Mouse (Mus musculus): ENCODE measurements around the gene Pla2g15. TPM values are rescaled to one million over a fixed set of nuclear protein-coding genes. Genes with fewer than 3 reads are reported as not detected.

Gene Pla2g15
- polyA plus RNA-seq, 1 experiment: 2.6 TPM

- under 1% methylated on average over 59 of the region's 59 CpGs for WGBS
- H3K27ac ChIP-seq (ENCODE audit: insufficient read depth, low read depth, low read length): peak within 1 kb of the TSS; percentile 14; the same call in 1 of the 2 replicates
Measured at GRCm38 (mm10) chr8:106168356-106169016, 18.3 kb downstream of the Pla2g15 start, which contains the start of gene Slc7a6. Slc7a6 (plus strand) TSS chr8:106168857.

GRCm38 (mm10) chr8:106169017-106169933, 19.1 kb downstream of the Pla2g15 start:
- peak overlapping the region; percentile 14; the same call in 1 of the 2 replicates for H3K27ac ChIP-seq (ENCODE audit: insufficient read depth, low read depth, low read length)
- H3K4me3 ChIP-seq (ENCODE audit: low read depth, low read length): peak overlapping the region; percentile 93
- under 1% methylated on average over 54 of the region's 54 CpGs for WGBS
- TF ChIP-seq CTCF (IDR thresholded peaks at IDR 0.05; ENCODE audit: extremely low read depth, insufficient read length, insufficient replicate concordance, low read depth, low read length): no peak
- no peak; the same call in 1 of the 2 replicates for TF ChIP-seq POLR2A (IDR thresholded peaks at IDR 0.05; ENCODE audit: low read depth, low read length)
- no peaks in the 10 kb centered on the region for H3K36me3 ChIP-seq (ENCODE audit: control insufficient read depth, insufficient read depth, low read length)
- H3K4me1 ChIP-seq (ENCODE audit: control insufficient read depth, insufficient read depth, insufficient read length, low read length): no peaks in the 10 kb centered on the region
- H3K27me3 ChIP-seq (ENCODE audit: control insufficient read depth, insufficient read depth, low read length): 0 out of 2 replicates have a peak, but pooled peaks cover 3% of the 10 kb centered on the region

More at GRCm38 (mm10) chr8:106168356-106169016, 18.3 kb downstream of the Pla2g15 start, which contains the start of gene Slc7a6:
- TF ChIP-seq POLR2A (IDR thresholded peaks at IDR 0.05; ENCODE audit: low read depth, low read length) (peak; percentile 53), CTCF (IDR thresholded peaks at IDR 0.05; ENCODE audit: extremely low read depth, insufficient read length, insufficient replicate concordance, low read depth, low read length) (0 out of 2 replicates have a peak, but pooled peaks have one; percentile 5)
- 0 out of 2 replicates have a peak, but pooled peaks cover 3% of the 10 kb centered on the region for H3K27me3 ChIP-seq (ENCODE audit: control insufficient read depth, insufficient read depth, low read length)
- no peaks in the 10 kb centered on the region for H3K36me3 ChIP-seq (ENCODE audit: control insufficient read depth, insufficient read depth, low read length)
- no peaks in the 10 kb centered on the region for H3K4me1 ChIP-seq (ENCODE audit: control insufficient read depth, insufficient read depth, insufficient read length, low read length)
- peak within 1 kb of the TSS; percentile 93 for H3K4me3 ChIP-seq (ENCODE audit: low read depth, low read length)

DNA sequence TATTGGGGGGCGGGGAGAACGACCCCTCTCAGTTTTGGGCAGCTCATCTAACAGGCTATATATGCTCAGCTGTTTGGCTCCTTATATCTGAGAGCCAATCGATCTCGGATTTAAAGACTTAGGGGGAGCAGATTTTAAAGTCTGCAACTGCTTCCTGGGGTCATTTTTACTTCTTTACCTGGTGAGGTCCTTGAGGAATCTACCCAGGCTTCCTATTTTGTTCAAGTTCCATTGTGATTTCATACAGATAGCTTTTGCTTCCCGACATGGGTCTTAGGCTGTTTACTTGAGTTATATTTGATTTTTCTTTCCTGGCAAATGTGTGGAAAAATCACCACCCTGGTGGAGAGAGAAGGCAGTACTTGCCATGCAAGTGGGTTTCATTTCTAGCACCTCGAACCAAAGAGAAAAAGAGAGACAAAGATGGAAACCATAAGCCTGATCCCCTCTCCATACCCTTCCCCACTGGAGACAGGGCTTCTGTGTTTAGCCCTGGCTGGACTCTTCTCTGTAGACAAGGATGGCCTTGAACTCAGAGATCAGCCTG, 19.8 kb downstream of the Pla2g15 start:
- no peak overlapping the region for H3K27ac ChIP-seq (ENCODE audit: insufficient read depth, low read depth, low read length)
- 18% methylated on average over 6 of the region's 6 CpGs for WGBS
- peak overlapping the region; percentile 93; the same call in 1 of the 2 replicates for H3K4me3 ChIP-seq (ENCODE audit: low read depth, low read length)
- no peaks in the 10 kb centered on the region for H3K4me1 ChIP-seq (ENCODE audit: control insufficient read depth, insufficient read depth, insufficient read length, low read length)
- H3K27me3 ChIP-seq (ENCODE audit: control insufficient read depth, insufficient read depth, low read length): 0 out of 2 replicates have a peak, but pooled peaks cover 3% of the 10 kb centered on the region
- TF ChIP-seq POLR2A (IDR thresholded peaks at IDR 0.05; ENCODE audit: low read depth, low read length) (no peak), CTCF (IDR thresholded peaks at IDR 0.05; ENCODE audit: extremely low read depth, insufficient read length, insufficient replicate concordance, low read depth, low read length) (no peak)
- no peaks in the 10 kb centered on the region for H3K36me3 ChIP-seq (ENCODE audit: control insufficient read depth, insufficient read depth, low read length)

- H3K27me3 ChIP-seq (ENCODE audit: control insufficient read depth, insufficient read depth, low read length): 0 out of 2 replicates have a peak, but pooled peaks cover 3% of the 10 kb centered on the region
- no peak overlapping the region for H3K4me3 ChIP-seq (ENCODE audit: low read depth, low read length)
- no peak for TF ChIP-seq POLR2A (IDR thresholded peaks at IDR 0.05; ENCODE audit: low read depth, low read length)
- no peak for TF ChIP-seq CTCF (IDR thresholded peaks at IDR 0.05; ENCODE audit: extremely low read depth, insufficient read length, insufficient replicate concordance, low read depth, low read length)
- no peak overlapping the region for H3K27ac ChIP-seq (ENCODE audit: insufficient read depth, low read depth, low read length)
- WGBS: 82% methylated on average over 3 of the region's 3 CpGs
- no peaks in the 10 kb centered on the region for H3K36me3 ChIP-seq (ENCODE audit: control insufficient read depth, insufficient read depth, low read length)
- H3K4me1 ChIP-seq (ENCODE audit: control insufficient read depth, insufficient read depth, insufficient read length, low read length): no peaks in the 10 kb centered on the region
Measured at GRCm38 (mm10) chr8:106173566-106173965, 23.4 kb downstream of the Pla2g15 start.

GRCm38 (mm10) chr8:106176891-106177290, 26.7 kb downstream of the Pla2g15 start:
- Histone ChIP-seq H3K36me3 (ENCODE audit: control insufficient read depth, insufficient read depth, low read length) (0 out of 2 replicates have a peak, but pooled peaks cover 1% of the 10 kb centered on the region), H3K27ac (ENCODE audit: insufficient read depth, low read depth, low read length) (no peak overlapping the region), H3K4me3 (ENCODE audit: low read depth, low read length) (no peak overlapping the region), H3K27me3 (ENCODE audit: control insufficient read depth, insufficient read depth, low read length) (no peaks in the 10 kb centered on the region), H3K4me1 (ENCODE audit: control insufficient read depth, insufficient read depth, insufficient read length, low read length) (no peaks in the 10 kb centered on the region; the same call in 1 of the 2 replicates)
- 50% methylated on average over 1 of the region's 1 CpGs for WGBS
- no peak for TF ChIP-seq POLR2A (IDR thresholded peaks at IDR 0.05; ENCODE audit: low read depth, low read length)
- no peak for TF ChIP-seq CTCF (IDR thresholded peaks at IDR 0.05; ENCODE audit: extremely low read depth, insufficient read length, insufficient replicate concordance, low read depth, low read length)

- 79% methylated on average over 1 of the region's 1 CpGs for WGBS
- no peaks in the 10 kb centered on the region; the same call in 1 of the 2 replicates for H3K4me1 ChIP-seq (ENCODE audit: control insufficient read depth, insufficient read depth, insufficient read length, low read length)
- H3K27ac ChIP-seq (ENCODE audit: insufficient read depth, low read depth, low read length): no peak overlapping the region
- no peaks in the 10 kb centered on the region for H3K27me3 ChIP-seq (ENCODE audit: control insufficient read depth, insufficient read depth, low read length)
- TF ChIP-seq POLR2A (IDR thresholded peaks at IDR 0.05; ENCODE audit: low read depth, low read length) (no peak), CTCF (IDR thresholded peaks at IDR 0.05; ENCODE audit: extremely low read depth, insufficient read length, insufficient replicate concordance, low read depth, low read length) (no peak)
- 0 out of 2 replicates have a peak, but pooled peaks cover 1% of the 10 kb centered on the region for H3K36me3 ChIP-seq (ENCODE audit: control insufficient read depth, insufficient read depth, low read length)
- H3K4me3 ChIP-seq (ENCODE audit: low read depth, low read length): no peak overlapping the region
Measured at GRCm38 (mm10) chr8:106177594-106177993, 27.4 kb downstream of the Pla2g15 start.
